Mouse (Mus musculus): ENCODE results near the gene Fbxl8. TPM values are rescaled to one million over a fixed set of nuclear protein-coding genes. Genes with fewer than 3 reads are reported as not detected.

The Fbxl8 gene
- polyA plus RNA-seq, 1 experiment from 2014 or later = 1.5 TPM

DNA sequence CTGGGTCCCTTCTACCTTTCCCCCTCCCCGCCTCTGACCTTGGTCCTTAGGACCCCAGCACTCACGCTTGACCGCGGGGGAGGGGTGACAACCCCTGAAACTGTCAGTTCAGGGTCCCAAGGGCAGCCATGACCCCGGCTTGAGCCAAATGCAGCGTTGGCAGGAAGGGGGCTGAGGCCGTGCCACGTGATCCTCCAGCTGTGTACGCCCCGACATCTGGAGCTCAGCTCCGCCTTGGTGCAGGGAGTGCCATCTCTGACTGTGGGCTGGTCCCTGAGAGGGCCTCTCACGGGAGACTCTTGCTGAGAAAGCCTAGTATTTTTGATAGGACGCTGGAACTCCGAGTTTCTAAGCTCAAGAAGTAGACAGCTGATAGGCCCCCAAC, 9.5 kb upstream of the Fbxl8 start, which contains the start of gene B3gnt9:
Gene B3gnt9 (minus strand): TSS at position 188 of the 385 bp plus-strand sequence.
- peak within 1 kb of the TSS; percentile 64 for H3K4me3 ChIP-seq (ENCODE audit: low read length)
- 0% methylated on average over 14 of the region's 14 CpGs for WGBS
- ATAC-seq (ENCODE audit: low FRiP score, low TSS enrichment) = peak; percentile 50
- peak within 1 kb of the TSS; percentile 78 for H3K27ac ChIP-seq (ENCODE audit: low read depth, low read length)
- H3K9me3 ChIP-seq (ENCODE audit: control insufficient read depth, low read length) = no peaks in the 10 kb centered on the region
- peak within 1 kb of the TSS; percentile 99 for H3K4me2 ChIP-seq (replicated peaks; ENCODE audit: low read depth, low read length)
- H3K27me3 ChIP-seq (ENCODE audit: control insufficient read depth, insufficient read depth, low read length) = peaks cover 36% of the 10 kb centered on the region
- peaks cover 23% of the 10 kb centered on the region for H3K36me3 ChIP-seq (ENCODE audit: control insufficient read depth, insufficient read depth, low read length)
- H3K4me1 ChIP-seq (ENCODE audit: control insufficient read depth, insufficient read depth, low read length) = peaks cover 17% of the 10 kb centered on the region; the same call in 1 of the 2 replicates
- H3K9ac ChIP-seq (ENCODE audit: low read depth, low read length) = peak within 1 kb of the TSS; percentile 74

DNA sequence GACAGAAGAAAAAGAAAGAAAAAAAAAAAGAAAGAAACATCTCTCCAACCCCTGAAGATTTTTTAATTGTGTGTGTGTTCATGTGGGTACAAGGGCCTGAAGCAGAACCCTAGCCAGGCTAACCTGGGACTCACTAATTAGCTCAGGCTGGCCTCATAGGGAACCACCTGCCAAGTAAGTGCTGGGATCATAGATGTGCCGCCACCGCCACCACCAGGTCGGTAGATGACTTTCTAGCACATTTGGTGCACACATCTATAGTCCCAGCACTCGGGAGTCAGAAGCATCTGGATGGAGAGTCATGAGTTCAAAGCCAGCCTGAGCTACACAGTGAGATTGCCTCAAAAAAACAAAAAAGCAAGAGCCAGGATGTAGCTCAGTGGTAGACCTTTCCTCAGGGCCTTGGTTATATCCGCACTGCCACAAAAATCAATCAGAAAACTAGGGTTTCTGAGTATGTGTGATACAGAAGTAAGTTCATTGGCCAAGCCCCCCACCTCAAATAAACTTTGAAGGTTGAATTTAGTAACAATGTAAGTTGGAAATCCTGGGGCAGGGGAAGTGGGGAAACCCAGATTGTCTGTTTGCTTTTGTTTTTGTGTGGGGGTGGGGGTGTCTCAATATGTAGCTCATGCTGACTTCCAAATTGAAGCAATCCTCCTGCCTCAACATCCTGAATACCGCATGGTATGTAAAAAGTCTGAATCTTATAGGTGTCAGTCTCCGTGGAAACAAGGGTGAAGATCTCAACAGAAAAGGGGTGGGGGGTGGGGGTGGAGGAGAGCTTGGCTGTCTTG, 6.9 kb upstream of the Fbxl8 start:
- ATAC-seq (ENCODE audit: low FRiP score, low TSS enrichment) = no peak
- WGBS = 65% methylated on average over 7 of the region's 7 CpGs

GRCm38 (mm10) chr8:105258911-105259720, 5.3 kb upstream of the Fbxl8 start:
- H3K4me3 ChIP-seq (ENCODE audit: low read length) = peak overlapping the region; percentile 34
- ATAC-seq (ENCODE audit: low FRiP score, low TSS enrichment) = peak; percentile 18
- peaks cover 59% of the 10 kb centered on the region for H3K27me3 ChIP-seq (ENCODE audit: control insufficient read depth, insufficient read depth, low read length)
- H3K4me2 ChIP-seq (replicated peaks; ENCODE audit: low read depth, low read length) = peak overlapping the region; percentile 57
- H3K9me3 ChIP-seq (ENCODE audit: control insufficient read depth, low read length) = no peaks in the 10 kb centered on the region
- 2% methylated on average over 55 of the region's 55 CpGs for WGBS
- peaks cover 14% of the 10 kb centered on the region; the same call in 1 of the 2 replicates for H3K4me1 ChIP-seq (ENCODE audit: control insufficient read depth, insufficient read depth, low read length)
- H3K9ac ChIP-seq (ENCODE audit: low read depth, low read length) = peak overlapping the region; percentile 32
- H3K27ac ChIP-seq (ENCODE audit: low read depth, low read length) = no peak overlapping the region
- H3K36me3 ChIP-seq (ENCODE audit: control insufficient read depth, insufficient read depth, low read length) = no peaks in the 10 kb centered on the region

More for the DNA sequence above, 6.9 kb upstream of the Fbxl8 start:
- Histone ChIP-seq H3K4me2 (replicated peaks; ENCODE audit: low read depth, low read length) (no peak overlapping the region), H3K9ac (ENCODE audit: low read depth, low read length) (no peak overlapping the region), H3K36me3 (ENCODE audit: control insufficient read depth, insufficient read depth, low read length) (no peaks in the 10 kb centered on the region; the same call in 1 of the 2 replicates), H3K27me3 (ENCODE audit: control insufficient read depth, insufficient read depth, low read length) (peaks cover 51% of the 10 kb centered on the region), H3K9me3 (ENCODE audit: control insufficient read depth, low read length) (no peaks in the 10 kb centered on the region), H3K27ac (ENCODE audit: low read depth, low read length) (no peak overlapping the region), H3K4me3 (ENCODE audit: low read length) (no peak overlapping the region), H3K4me1 (ENCODE audit: control insufficient read depth, insufficient read depth, low read length) (peaks cover 17% of the 10 kb centered on the region; the same call in 1 of the 2 replicates)

GRCm38 (mm10) chr8:105259721-105260320, 4.6 kb upstream of the Fbxl8 start:
- H3K9ac ChIP-seq (ENCODE audit: low read depth, low read length) = peak overlapping the region; percentile 32; the same call in 1 of the 2 replicates
- no peak overlapping the region for H3K27ac ChIP-seq (ENCODE audit: low read depth, low read length)
- H3K27me3 ChIP-seq (ENCODE audit: control insufficient read depth, insufficient read depth, low read length) = peaks cover 58% of the 10 kb centered on the region
- 4% methylated on average over 30 of the region's 30 CpGs for WGBS
- H3K36me3 ChIP-seq (ENCODE audit: control insufficient read depth, insufficient read depth, low read length) = no peaks in the 10 kb centered on the region
- peaks cover 12% of the 10 kb centered on the region; the same call in 1 of the 2 replicates for H3K4me1 ChIP-seq (ENCODE audit: control insufficient read depth, insufficient read depth, low read length)
- H3K4me2 ChIP-seq (replicated peaks; ENCODE audit: low read depth, low read length) = peak overlapping the region; percentile 57
- H3K9me3 ChIP-seq (ENCODE audit: control insufficient read depth, low read length) = no peaks in the 10 kb centered on the region
- peak; percentile 41 for ATAC-seq (ENCODE audit: low FRiP score, low TSS enrichment)
- H3K4me3 ChIP-seq (ENCODE audit: low read length) = peak overlapping the region; percentile 34

DNA sequence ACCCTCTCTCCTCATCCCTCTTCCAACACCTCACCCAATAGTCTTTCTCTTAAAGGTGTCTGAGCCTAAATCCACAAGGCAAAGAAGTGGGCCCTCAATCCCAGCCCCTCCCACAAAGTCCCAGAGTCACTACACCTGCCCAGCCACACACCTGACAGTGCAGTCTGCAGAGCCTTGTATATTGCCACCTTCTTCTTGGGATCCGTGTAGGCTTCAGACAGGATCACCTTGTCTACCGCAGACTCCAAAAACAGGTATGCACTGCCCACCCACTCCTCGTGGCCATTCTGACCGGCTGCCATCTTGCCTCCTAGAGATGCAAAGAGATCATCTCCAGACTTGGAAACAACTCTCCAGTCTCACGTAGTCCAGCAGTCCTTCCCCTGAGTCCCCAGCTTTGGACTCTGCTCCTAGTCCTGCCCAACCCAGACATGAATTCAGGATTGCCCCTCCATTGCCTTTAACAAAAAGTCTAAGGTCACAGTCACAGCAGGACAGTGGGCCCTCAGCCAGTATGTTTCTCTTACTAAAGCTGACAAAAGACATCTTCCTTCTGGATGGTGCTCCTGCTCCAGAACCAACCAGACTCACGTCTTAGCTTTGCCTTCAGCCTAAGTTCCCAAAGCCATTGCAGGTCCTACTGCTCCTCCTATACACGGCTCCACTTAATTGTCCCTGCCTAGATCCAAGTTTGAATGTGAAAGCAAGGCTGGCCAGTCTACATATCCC, 3.9 kb upstream of the Fbxl8 start:
- no peak overlapping the region for H3K9ac ChIP-seq (ENCODE audit: low read depth, low read length)
- ATAC-seq (ENCODE audit: low FRiP score, low TSS enrichment) = no peak
- 0 out of 2 replicates have a peak, but pooled peaks cover 9% of the 10 kb centered on the region for H3K4me1 ChIP-seq (ENCODE audit: control insufficient read depth, insufficient read depth, low read length)
- H3K36me3 ChIP-seq (ENCODE audit: control insufficient read depth, insufficient read depth, low read length) = no peaks in the 10 kb centered on the region
- no peak overlapping the region for H3K27ac ChIP-seq (ENCODE audit: low read depth, low read length)
- no peaks in the 10 kb centered on the region for H3K9me3 ChIP-seq (ENCODE audit: control insufficient read depth, low read length)
- peaks cover 55% of the 10 kb centered on the region for H3K27me3 ChIP-seq (ENCODE audit: control insufficient read depth, insufficient read depth, low read length)
- WGBS = 70% methylated on average over 7 of the region's 7 CpGs
- no peak overlapping the region for H3K4me3 ChIP-seq (ENCODE audit: low read length)
- no peak overlapping the region for H3K4me2 ChIP-seq (replicated peaks; ENCODE audit: low read depth, low read length)

DNA sequence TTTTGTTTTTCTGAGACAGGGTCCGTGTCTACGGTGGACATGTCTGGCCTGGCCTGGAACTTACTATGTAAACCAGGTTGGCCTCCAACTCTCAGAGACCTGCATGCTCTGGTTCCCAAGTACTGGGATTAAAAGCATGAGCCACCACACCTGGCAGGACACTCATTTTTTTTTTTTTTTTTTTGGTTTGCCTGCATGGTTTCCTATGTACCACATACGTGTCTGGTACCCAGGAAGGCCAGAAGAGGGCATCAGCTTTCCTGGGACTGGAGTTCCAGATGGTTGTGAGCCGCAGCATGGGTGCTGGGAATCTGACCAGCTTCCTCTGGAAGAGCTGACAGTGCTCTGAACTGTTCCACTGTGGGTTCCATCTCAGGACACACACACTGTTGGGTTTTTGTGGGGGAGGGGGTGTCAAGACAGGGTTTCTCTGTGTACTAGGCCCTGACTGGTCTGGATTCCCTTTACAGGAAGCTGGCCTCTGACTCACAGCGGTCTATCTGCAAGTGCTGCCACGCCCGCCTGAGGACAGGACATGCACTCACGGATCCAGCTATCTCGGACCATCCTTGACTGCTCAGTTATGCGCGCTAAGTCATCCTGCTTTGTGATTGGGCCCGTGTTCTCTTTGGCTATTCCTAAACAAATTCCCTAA, 3.0 kb upstream of the Fbxl8 start:
- H3K36me3 ChIP-seq (ENCODE audit: control insufficient read depth, insufficient read depth, low read length) = no peaks in the 10 kb centered on the region
- 85% methylated on average over 12 of the region's 12 CpGs for WGBS
- no peak overlapping the region for H3K27ac ChIP-seq (ENCODE audit: low read depth, low read length)
- 0 out of 2 replicates have a peak, but pooled peaks cover 9% of the 10 kb centered on the region for H3K4me1 ChIP-seq (ENCODE audit: control insufficient read depth, insufficient read depth, low read length)
- H3K27me3 ChIP-seq (ENCODE audit: control insufficient read depth, insufficient read depth, low read length) = peaks cover 57% of the 10 kb centered on the region
- no peak for ATAC-seq (ENCODE audit: low FRiP score, low TSS enrichment)
- H3K4me3 ChIP-seq (ENCODE audit: low read length) = no peak overlapping the region
- H3K9me3 ChIP-seq (ENCODE audit: control insufficient read depth, low read length) = peaks cover 3% of the 10 kb centered on the region; the same call in 1 of the 2 replicates
- no peak overlapping the region for H3K4me2 ChIP-seq (replicated peaks; ENCODE audit: low read depth, low read length)
- H3K9ac ChIP-seq (ENCODE audit: low read depth, low read length) = no peak overlapping the region

GRCm38 (mm10) chr8:105263244-105263912, 1.1 kb upstream of the Fbxl8 start:
- 38% methylated on average over 16 of the region's 16 CpGs for WGBS
- H3K9me3 ChIP-seq (ENCODE audit: control insufficient read depth, low read length) = peaks cover 4% of the 10 kb centered on the region; the same call in 1 of the 2 replicates
- no peak overlapping the region; the same call in 1 of the 2 replicates for H3K4me3 ChIP-seq (ENCODE audit: low read length)
- peaks cover 67% of the 10 kb centered on the region for H3K27me3 ChIP-seq (ENCODE audit: control insufficient read depth, insufficient read depth, low read length)
- H3K4me2 ChIP-seq (replicated peaks; ENCODE audit: low read depth, low read length) = no peak overlapping the region; the same call in 1 of the 2 replicates
- no peaks in the 10 kb centered on the region for H3K36me3 ChIP-seq (ENCODE audit: control insufficient read depth, insufficient read depth, low read length)
- H3K4me1 ChIP-seq (ENCODE audit: control insufficient read depth, insufficient read depth, low read length) = peaks cover 14% of the 10 kb centered on the region
- H3K27ac ChIP-seq (ENCODE audit: low read depth, low read length) = no peak overlapping the region
- no peak for ATAC-seq (ENCODE audit: low FRiP score, low TSS enrichment)
- H3K9ac ChIP-seq (ENCODE audit: low read depth, low read length) = no peak overlapping the region
